Mouse (Mus musculus) left cerebral cortex, postnatal 36 days (tissue): Measurements from ENCODE around the gene Yod1. TPM values are rescaled to one million over a fixed set of nuclear protein-coding genes. Genes with fewer than 3 reads are reported as not detected.

Source experiments
- DNase-seq, 2 experiments: peaks; one replicate each; pipeline ENCODE4 v3.0.0; 2021 to 2022; ENCODE audit warnings: low spot score in 2 of 2, mixed read lengths in 1 of 2
- intact Hi-C: fragments of 180-260 bp; cut with DNase I; formaldehyde crosslinking; loops from one replicate; pipeline ENCODE4 v1.15.1; 2025
- total RNA-seq, 2 experiments: library from RNA; stranded (reverse); gene quantifications; 2 replicates each; pipeline ENCODE4 v1.2.3; 2021

The Yod1 gene
- total RNA-seq, 2 experiments from 2014 or later = 15.0 to 18.0 TPM

DNA sequence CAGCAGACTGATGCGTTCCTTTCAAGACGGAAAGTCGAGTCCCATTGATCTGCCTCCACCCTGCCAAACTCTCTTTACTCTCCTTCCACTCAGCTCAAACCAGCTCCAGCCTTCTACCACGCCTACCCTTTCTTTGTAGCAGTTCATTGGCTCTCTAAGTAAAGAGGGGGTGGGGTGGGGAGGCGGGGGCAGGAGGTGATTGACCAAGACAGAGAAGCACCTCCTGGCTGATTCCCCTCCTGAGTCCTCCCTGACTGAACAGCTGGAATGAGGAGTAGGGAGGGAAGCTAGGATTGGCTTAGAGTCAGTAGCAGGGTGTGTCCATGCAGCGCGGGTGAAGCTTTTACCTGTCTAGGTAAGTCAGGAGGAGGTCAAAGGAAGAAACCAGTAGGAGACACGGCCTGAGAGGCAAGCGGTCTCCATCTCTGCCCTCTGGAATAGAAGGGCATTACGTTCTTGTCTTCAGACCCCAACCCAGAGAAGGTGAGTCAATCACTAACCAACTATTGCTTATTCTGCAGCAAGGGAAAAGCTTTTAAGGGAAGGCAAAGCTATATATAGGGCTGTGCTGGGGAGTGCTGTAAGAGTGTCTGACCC is 14.7 kb downstream of the Yod1 start, which contains the start of gene AA986860:
Gene AA986860 (plus strand): TSS at position 236 of the 597 bp plus-strand sequence.
- intact Hi-C loops = no loop called here
- DNase-seq = no peak

DNA sequence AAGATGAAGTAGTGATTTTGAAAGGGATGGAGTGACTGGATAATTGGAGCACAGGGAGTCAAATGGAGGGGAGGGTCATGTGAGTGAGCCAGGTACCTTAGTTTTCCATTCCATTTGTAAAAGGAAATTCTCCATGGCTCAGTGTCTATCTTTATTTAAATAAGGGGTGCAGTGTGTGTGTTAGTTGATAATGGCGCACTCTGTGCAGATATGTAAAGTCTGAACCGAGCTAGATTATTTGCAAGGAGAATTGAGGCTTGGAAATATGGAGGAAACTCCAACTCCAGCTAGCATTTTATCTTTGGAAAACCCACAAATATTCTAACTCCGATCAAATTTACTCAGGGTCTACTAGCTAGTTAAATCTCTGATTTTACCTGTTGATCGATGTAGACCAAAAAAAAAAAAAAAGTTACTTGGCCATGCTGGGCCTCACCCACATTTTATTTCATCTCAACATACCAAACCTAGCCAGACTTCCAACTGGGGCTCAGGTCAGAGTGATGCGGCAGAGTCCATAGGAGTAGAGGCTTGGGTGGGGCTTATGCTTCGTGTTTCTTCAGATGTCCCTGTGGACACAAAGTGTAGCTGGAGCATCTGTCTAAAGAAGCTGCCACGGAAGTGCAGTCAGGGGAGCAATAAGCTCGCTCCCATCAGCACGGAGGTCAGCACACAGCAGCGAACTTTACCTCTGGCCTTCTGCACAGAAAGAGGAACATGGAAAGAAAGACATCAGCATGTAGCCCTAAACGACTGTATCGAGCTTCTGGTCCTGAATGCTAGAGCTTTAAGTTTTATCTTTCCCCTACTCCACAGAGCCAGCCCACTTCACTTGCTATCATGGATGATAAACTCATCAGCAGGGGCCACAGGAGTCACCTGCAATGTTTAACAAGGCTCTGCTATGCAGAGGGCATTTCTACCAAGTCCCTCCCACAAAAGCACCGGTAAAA is 15.9 kb downstream of the Yod1 start:
- intact Hi-C loops = no loop called here
- no peak for DNase-seq

DNA sequence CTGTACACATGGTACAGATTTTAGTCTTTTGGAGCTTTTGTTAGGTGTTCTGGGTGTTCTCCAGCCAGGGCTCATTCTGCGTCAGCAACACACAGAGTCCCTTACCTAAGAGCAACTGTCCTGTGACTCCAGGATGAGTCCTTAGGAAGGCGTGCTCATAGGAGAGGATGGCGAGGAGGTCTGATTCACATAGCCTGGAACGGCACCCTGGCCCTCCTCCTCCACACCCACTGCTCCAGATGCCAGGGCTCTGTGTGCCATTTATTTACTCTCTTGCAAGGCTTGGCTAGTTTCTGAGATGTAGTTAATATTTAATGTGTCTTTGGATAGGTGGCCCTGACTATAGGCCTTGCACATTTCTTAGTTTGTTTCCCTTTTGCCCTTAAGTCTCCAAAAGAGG is 16.5 kb downstream of the Yod1 start:
- DNase-seq = no peak
- intact Hi-C loops = no loop called here

DNA sequence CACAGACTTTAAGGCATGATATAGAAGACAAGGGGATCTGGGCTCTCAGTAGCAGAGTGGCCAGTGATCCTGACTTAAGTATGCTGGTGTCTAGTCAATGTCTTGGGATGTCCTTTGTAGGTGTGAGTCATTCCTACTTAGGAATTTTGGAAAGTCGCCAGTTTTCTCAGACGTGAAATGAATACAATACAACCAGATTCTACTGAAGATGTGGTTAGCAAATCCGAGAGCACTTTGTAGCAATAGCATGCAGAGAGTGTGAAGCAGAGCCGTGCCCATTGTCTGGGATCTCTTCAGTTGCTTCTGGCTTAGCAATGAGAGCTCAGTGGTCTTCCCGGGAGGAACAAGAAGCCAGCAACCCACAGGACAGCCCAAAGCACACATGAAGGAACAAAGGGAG is 17.3 kb downstream of the Yod1 start:
- DNase-seq = no peak
- intact Hi-C loops = no loop called here

DNA sequence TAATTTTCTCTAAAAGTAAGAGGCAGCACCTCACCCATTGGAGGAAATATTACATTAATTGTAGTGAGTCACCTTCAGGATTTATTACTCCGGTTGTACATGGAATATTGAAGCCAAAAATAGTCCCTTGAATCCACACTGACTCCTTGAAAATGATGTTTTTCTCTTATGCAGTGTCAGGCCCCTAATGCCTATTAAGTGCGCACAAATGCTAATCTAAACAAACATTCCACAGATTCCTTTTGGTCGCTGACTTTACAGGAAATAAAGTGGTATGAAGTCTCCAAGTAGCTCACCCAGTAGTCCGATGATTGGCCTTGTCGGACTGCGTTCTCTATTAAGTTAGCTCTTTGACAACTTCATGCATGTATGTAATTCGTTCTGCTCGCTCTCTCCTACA is 17.7 kb downstream of the Yod1 start:
- intact Hi-C loops = no loop called here

DNA sequence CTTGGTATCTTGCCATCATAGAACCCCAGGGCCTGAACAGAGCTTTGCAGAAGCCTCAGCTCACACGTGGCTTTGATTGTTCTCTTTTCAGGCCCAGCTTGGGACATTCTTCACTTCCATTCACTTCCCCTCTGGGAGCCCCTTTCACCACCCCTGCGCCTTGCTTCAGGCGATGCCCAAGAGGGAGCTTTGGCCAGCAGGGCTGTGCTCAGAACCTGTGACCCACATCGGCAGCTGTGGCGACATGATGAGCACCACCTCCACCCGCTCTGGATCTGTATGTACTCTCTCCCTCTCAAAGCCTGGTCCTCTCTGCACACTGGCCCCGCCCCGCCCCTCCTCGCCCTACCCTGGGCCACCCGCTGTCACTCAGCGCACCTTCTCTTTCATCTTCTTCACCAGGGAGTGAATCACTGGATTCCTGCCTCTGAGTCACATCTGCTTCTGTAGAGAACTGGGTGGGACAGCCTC is 20.3 kb downstream of the Yod1 start:
- intact Hi-C loops = no loop called here

More for the DNA sequence above, 17.7 kb downstream of the Yod1 start:
- no peak for DNase-seq

DNA sequence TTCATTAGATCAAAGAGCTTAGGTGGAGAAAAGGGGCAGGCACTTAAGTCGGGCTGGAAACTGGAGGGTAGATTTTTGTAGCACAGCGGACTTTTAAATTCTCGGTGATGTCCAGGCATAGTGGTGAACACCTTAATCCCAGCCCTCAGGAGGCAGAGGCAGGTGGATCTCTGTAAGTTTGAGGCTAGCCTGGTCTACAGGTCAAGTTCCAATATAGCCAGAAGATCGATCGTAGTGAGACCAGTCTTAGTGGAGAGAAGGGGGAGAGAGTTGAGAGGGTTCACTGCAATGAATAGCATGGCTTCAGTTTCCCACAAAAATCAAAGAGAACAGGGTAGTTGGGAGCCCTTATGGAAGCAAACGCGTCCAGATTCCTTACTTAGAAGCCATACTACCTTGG is 20.8 kb downstream of the Yod1 start:
- no peak for DNase-seq
- intact Hi-C loops = no loop called here

More for the DNA sequence above, 20.3 kb downstream of the Yod1 start:
- DNase-seq = no peak

DNA sequence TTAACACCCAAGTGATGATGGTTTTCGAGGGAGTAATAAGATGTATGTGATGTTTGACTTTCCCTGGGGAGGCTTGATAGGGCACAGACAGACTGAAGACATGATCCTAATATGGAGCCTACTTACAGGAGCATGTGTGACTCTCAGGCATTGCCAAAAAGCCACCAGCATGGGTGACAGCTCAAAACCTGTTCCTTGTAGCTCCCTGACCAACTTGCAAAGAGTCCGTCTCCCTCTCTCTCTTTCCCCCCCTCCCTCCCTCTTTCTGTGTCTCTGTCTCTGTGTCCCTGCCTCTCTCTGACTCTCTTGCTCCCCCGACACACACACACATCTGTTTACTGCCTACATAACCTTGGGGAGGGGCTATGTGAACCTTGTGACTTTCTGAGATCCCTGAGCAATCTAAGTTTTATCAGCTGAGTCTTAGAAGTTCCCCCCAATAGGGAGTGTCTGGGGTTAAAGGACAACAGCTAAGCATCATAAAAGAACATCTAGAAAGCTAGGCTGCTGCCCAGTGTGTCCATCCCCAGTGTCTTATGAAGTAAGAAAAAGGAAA is 21.5 kb downstream of the Yod1 start:
- intact Hi-C loops = no loop called here
- DNase-seq = no peak

DNA sequence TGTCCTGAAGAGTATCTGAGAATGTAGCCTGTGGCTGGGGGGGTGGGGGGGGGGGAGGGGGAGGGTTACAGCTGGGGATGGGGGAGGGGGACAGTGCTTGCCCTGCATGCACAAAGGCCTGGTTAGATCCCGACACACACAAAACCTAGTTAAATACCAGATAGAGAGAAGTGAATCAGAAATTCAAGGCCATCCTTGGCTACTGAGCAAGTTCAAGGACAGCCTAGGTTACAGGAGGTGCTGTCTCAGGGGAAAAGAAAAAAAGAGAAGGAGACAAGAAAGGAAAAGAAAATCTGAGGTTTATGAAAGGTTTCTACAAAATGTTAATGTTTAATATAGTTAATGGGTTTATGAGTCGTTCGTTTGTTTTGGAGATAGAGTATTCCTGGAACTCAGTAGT is 22.5 kb downstream of the Yod1 start:
- DNase-seq = no peak
- intact Hi-C loops = no loop called here

DNA sequence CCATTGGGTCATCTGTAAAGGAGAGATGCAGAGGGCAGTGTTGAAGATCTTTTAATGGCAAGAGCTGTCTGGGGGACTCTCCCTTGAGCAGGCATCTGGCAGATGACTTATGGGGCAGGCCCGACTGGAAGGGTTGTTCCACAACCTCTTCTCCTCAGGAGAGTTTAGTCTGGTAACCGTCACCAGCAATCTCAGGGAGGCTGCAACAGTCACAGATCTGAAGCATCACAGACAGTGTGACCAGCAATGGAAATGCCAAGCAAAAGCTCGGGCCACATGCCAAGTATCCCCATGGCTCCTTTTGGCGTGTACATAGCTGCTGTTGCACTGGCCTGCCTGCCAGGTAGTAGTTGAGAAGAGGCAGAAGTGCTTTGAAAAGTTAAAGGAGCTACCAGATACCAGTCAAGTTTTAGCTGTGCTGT is 23.1 kb downstream of the Yod1 start:
- intact Hi-C loops = no loop called here
- DNase-seq = no peak

DNA sequence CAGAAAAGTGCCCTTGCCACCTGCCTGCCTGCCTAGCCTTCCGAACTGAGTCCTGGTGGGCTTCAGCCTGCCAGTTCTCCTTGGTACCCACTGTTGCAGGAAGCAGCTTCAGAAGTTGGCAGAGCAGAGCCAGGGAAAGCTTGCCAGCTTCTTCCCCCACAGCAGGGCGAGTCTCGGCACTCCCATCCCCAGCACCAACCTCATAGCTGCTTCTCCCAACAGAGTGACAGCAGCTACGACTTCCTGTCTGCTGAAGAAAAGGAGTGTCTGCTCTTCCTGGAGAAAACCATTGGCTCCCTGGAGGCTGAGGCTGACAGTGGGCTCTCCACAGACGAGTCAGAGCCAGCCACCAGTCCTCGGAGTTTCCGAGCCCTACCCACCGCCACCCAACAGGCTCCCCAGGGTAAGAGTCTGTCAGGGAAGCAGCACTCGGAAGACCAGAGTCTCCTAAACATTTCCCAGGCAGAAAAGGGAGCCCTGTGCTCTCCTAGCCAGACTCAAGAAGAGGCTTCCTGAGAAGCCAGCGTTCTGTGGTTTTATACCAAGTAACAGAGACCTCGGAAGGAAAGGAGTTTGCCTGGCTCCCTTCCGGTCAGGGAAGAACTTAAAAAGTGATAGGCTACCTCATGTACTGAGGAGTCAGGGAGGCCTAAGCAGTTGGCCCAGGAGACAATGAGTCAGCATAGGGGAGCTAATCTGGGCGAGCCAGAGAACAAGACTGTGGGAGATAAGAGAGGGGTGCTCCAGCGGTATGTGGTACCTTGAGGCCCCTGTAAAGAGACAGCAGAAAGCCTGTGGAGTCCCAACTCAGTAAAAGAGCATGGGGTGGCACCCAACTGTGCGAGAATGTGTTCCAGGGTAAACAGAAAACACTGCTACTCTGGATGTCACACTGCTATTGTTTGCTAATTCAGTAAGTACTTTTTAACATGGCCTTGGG is 23.9 kb downstream of the Yod1 start:
- intact Hi-C loops = no loop called here
- peak; percentile 49 to 52 for DNase-seq

DNA sequence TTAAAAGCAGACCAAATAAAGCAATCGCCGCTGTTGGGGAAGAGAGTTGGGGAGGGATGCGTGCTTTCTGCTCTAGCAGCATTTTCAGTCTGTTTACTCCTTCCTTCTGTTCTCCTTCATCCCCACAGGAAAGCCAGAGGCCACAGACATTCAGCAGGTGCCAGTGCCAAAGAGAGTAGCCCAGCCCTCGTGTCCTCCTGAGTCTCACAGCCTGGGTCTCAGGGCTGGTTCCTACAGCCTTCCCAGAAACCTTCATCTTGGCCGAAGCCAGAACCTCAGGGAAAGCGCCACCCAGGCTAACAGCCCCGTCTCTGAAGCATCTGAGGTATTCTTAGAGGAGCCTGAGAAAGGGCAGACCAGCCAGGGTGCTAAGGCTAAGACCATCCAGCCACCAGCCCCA is 25.1 kb downstream of the Yod1 start:
- no peak for DNase-seq
- intact Hi-C loops = no loop called here

DNA sequence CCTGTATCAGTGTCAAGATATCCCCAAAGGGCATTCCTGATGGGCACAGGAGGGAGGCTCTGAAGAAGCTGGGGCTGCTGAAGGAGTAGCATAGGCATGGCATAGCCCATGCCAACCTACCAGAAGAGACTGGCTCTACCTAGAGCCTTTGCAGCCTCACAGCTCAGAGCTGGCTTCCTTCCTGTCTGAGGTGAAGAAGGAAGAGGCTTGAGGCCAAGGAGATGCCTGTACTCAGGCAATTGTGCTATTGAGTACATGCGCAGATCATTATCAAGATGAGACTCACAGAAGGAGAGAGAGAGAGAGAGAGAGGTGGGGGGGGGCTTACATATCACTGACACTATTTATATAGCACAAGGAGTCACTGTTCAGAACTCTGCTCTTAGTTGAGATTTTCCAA is 26.6 kb downstream of the Yod1 start:
- intact Hi-C loops = no loop called here

DNA sequence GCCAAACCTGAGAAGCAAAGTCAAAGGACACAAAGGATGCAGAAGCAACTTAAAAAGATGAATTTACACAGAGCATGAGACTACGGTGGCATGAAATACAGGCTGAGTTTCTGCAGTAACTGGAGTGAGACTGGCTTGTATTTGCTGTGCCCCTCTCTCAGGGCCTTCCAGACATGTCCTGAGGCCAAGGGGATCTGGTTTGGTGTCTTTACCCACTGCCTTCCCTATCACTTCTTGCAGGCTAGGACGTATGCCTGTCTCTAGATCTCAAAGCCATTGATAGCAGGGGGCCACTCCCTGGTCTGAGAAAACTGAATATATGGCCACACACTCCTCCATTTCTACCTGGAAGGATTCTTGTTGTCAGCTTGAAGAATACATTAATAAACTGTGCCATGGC is 27.1 kb downstream of the Yod1 start:
- DNase-seq = no peak
- intact Hi-C loops = no loop called here

More for the DNA sequence above, 26.6 kb downstream of the Yod1 start:
- no peak for DNase-seq

DNA sequence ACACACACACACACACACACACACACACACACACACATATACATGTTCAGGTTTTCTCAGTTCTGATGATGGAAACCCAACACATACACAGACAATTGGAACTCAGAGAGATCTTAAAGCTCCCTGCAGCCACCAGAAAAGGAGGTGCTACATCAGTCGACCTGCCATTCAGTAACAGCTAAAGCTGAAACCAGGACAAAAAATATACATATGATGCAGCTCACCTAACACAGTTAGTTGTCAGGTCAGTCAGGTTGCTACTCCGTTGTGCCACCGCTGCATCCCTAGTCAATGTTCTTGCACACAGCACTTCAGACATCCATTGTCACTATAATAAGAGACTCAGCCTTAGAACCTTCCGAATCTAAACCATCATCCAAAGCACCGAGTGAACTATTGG is 27.8 kb downstream of the Yod1 start:
- intact Hi-C loops = no loop called here
- DNase-seq = no peak

DNA sequence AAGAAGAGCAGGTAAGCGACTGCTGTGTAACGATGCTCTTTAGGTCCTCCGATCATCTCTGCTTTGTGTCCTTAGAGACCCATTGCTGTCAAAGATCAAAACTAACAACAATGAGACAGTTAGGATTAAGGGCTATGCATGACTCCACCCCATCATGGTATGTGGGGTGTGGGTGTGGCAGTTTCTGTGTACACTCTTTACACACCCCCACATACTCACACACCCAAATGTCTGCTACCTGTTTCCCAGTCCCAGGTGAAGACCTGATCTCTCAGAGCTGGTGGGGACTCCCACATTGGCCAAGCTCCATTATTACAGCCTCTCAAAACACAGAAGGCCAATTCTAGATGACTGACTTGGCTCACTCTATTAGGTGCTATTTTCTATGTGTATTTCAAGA is 28.5 kb downstream of the Yod1 start:
- intact Hi-C loops = no loop called here
- no peak for DNase-seq

DNA sequence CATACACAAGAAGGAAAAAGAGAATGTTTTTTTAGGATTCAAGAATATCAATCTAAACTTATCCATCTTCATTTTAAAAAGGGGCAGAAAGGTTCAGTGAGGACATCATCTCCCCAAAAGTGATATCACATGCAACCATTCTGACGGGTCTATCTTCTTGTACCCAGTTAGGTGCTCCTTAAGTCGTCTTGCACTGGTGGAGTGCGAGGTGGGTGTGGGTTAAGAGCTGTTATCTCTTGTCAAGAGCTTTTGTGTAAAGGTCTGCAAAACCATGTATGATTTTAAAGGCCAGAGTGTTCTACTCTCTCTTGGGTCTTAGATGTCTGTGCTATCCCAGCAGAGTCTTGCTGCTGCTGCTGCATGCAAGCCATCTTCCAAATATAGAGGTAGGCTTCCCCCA is 29.7 kb downstream of the Yod1 start:
- DNase-seq = no peak
- intact Hi-C loops = no loop called here

DNA sequence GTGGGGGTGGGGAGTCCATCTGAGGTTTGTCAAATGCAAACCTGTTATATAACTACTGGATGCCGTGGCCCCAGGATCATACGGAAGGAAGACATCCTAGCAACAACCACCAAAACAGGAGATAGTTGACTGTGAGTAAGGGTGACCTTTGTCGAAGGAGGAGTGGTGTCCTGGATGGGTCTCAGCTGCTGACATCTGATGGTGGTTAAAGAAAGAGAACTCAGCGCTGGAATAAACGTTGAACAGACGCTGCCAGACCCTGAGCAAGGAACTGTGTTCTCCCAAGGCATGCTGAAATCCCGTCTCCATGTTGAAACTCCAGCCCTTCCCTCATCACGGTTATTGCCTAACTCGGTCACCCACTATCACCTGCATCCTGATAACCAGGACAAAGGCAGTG is 42.6 kb downstream of the Yod1 start:
- no peak for DNase-seq
- intact Hi-C loops = no loop called here

DNA sequence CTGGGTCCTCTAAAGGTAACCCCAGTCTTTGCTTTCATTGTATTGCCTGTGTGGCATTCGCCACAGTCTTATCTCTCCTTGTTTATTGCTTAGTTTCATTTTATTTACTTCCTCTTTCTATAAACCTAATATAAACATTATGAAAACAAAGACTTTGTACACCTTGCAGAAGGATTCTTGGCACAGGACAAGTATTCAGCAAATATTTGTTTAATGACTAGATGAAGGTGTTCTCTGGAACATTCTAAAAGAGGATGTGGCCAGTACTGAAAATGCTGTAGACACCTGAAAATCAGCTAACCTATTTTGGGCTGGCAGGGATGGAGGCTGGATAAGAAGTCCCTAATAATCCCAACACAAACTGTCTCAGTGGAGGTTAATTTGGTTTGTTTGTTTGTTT is 44.5 kb downstream of the Yod1 start:
- intact Hi-C loops = no loop called here
- no peak for DNase-seq
